Mouse (Mus musculus) left cerebral cortex, adult 11 months (tissue): ENCODE data around the gene Krt18.
A peak's percentile ranks its signal among the peaks of the same experiment; 100 is the strongest.
"Not testable (repeated sequence)": the region's sequence is repeated elsewhere in the genome, so short reads cannot be mapped to it uniquely, and the experiment has no call there.

Experiments
- DNase-seq: peaks from one replicate; pipeline ENCODE4 v3.0.0; 2022; ENCODE audit warnings: low spot score

Gene Krt18

GRCm38 (mm10) chr15:102028040-102028439 is at the start of gene Krt18:
Gene Krt18, plus strand, starts transcription at chr15:102028180.
- no peak for DNase-seq

- DNase-seq = no peak
Measured at GRCm38 (mm10) chr15:101980849-101981248, 47.1 kb upstream of the Krt18 start.

GRCm38 (mm10) chr15:101983315-101983948 is 44.5 kb upstream of the Krt18 start:
- no peak for DNase-seq

- DNase-seq = peak; percentile 88
Measured at GRCm38 (mm10) chr15:101983949-101984601, 43.9 kb upstream of the Krt18 start.

GRCm38 (mm10) chr15:101984746-101985145 is 43.2 kb upstream of the Krt18 start:
- DNase-seq = no peak

- DNase-seq = peak; percentile 70
Measured at GRCm38 (mm10) chr15:101988119-101988518, 39.9 kb upstream of the Krt18 start.

- no peak for DNase-seq
Measured at GRCm38 (mm10) chr15:101988714-101989113, 39.3 kb upstream of the Krt18 start.

GRCm38 (mm10) chr15:101990946-101991345 is 37.0 kb upstream of the Krt18 start:
- DNase-seq = no peak

- no peak for DNase-seq
Measured at GRCm38 (mm10) chr15:101994365-101994764, 33.6 kb upstream of the Krt18 start.

- DNase-seq = no peak
Measured at GRCm38 (mm10) chr15:101995484-101996236, 32.3 kb upstream of the Krt18 start.

GRCm38 (mm10) chr15:101996450-101997078 is 31.4 kb upstream of the Krt18 start:
- not testable (repeated sequence) for DNase-seq

- DNase-seq = no peak
Measured at GRCm38 (mm10) chr15:101999156-101999555, 28.8 kb upstream of the Krt18 start.

GRCm38 (mm10) chr15:101999676-102000335 is 28.2 kb upstream of the Krt18 start:
- DNase-seq = no peak

GRCm38 (mm10) chr15:102002646-102003488 is 25.1 kb upstream of the Krt18 start:
- no peak for DNase-seq

GRCm38 (mm10) chr15:102003516-102003915 is 24.5 kb upstream of the Krt18 start:
- DNase-seq = no peak

GRCm38 (mm10) chr15:102004189-102004588 is 23.8 kb upstream of the Krt18 start, which contains the start of gene Krt8:
Gene Krt8, minus strand, starts transcription at chr15:102004482.
- DNase-seq = no peak

GRCm38 (mm10) chr15:102005290-102005689 is 22.7 kb upstream of the Krt18 start:
- no peak for DNase-seq

- no peak for DNase-seq
Measured at GRCm38 (mm10) chr15:102006317-102006716, 21.7 kb upstream of the Krt18 start.

- DNase-seq = no peak
Measured at GRCm38 (mm10) chr15:102007097-102008069, 20.6 kb upstream of the Krt18 start.
